Mouse (Mus musculus) small intestine, adult 2 months (tissue): Measurements from ENCODE around the gene Smoc2.

ENCODE experiments used
- CTCF ChIP-seq: fragments of 200-500 bp; IDR thresholded peaks from 2 replicates; pipeline ENCODE4 v1.5.1; 2012; ENCODE audit warnings: low read depth, mild to moderate bottlenecking, control low read depth, inconsistent platforms, low read length, moderate library complexity, mixed read lengths; ENCODE audit not compliant: insufficient replicate concordance, insufficient read length; ENCODE audit errors: extremely low read depth
- POLR2A ChIP-seq: fragments of 200-500 bp; IDR thresholded peaks from 2 replicates; pipeline ENCODE4 v1.6.1; 2012; ENCODE audit warnings: low read depth, mild to moderate bottlenecking, control low read depth, inconsistent platforms, low read length, moderate library complexity

GRCm38 (mm10) chr17:14394861-14395260 lies 115.6 kb downstream of the Smoc2 start:
- TF ChIP-seq CTCF (no peak), POLR2A (no peak)
